Mouse (Mus musculus): Measurements from ENCODE around the gene Mthfsd. TPM values are rescaled to one million over a fixed set of nuclear protein-coding genes. Genes with fewer than 3 reads are reported as not detected.

The Mthfsd gene
- polyA plus RNA-seq, 1 experiment: 39.6 TPM

DNA sequence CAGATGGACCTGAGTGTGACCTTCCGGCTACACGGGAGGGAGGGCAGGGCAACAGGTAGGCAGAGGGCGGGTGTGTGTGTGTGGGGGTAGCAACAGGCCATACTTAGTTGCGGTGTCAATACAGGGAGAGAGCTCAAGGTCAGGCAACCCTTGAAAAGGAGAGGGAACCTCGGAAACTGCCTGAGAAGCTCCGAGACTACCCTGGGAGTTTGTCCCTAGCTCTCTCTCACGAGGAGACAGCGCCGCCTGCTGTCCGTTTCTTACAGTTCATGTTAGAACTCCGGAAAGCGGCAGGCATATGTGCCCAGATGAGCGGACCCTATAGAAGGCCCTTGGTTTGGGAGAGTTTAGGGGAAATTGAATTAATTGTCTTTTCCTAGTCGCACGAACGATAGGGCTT is 15.6 kb downstream of the Mthfsd start:
- DNase-seq (ENCODE audit: low read depth, low spot score): peak; percentile 76
- WGBS: 2% methylated on average over 16 of the region's 16 CpGs

DNA sequence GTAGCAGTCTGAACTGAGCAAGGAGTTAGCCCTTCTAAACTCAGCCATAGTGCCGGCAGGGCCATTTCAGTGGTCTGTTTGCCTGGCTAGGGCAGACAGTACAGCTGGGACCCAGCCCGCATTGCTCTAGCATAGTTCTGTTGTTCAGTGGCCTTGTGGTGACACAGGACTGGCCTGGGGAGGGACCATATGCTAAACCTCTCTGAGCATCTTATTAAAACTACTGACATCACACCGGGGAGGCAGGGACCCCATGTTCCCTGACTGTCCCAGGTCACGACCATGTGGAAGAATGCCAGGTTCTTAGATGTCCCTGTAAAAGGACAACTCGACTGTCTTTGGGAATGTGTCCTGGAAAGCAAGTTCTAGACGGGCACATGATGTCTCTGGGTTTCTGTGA is 16.1 kb downstream of the Mthfsd start:
- WGBS: 21% methylated on average over 6 of the region's 6 CpGs
- DNase-seq (ENCODE audit: low read depth, low spot score): no peak

DNA sequence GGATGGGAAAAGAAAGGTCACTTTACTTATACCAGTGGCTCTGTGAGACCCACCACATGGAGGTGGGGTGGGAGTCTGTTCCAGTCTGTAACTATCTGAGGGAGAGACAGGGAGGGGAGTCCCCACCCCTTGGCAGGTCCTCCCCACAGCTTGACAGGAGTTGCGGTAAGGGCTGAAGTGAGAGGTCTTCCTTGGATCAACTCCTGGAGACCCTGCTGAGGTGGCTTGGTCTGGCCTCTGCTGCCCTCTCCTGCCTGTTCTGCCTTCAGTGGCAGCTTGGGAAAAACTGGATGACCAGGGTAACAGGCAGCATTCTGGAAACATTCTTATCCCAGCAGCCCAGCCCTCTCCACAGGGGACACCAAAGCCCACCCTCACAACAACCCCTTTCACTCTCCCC is 17.5 kb downstream of the Mthfsd start:
- DNase-seq (ENCODE audit: low read depth, low spot score): no peak
- whole genome bisulfite sequencing: 0% methylated on average over 1 of the region's 1 CpGs

DNA sequence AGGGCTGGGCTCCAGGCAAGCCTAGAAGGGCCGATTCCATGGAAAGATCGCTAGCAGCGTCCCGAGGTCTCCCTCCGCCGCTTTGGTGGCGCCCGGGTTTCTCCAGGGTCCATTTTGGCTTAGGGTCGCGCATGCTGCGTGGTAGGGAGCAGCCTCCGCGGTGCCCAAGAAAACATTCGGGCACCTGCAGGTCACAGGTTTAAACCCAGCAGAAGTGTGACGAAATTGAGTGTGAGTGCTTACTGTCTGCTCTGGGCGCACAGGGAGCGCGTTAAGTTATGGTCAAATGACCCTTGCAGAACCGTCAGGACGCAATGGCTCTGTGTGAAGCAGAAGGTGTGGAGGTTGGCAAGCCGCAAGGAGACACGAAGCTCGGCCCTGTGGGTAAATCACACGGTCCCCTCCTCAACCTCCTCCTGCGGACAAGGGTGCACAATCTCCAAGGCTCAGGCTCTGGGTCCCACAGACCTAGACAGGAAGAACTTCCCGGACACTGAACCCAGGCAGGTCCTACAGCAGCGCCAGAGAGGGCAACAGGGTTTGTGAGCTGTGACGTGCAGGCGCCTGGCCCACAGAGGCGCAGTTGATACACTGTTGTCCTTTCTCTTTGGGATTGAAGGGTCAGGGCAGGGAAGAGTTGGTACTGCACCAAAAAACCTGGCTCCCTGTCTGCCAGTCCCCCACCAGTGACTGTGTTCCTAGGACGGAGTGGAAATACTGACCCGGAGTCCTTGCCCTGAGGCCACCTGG is 18.4 kb downstream of the Mthfsd start:
- DNase-seq (ENCODE audit: low read depth, low spot score): no peak
- WGBS: 7% methylated on average over 32 of the region's 32 CpGs

DNA sequence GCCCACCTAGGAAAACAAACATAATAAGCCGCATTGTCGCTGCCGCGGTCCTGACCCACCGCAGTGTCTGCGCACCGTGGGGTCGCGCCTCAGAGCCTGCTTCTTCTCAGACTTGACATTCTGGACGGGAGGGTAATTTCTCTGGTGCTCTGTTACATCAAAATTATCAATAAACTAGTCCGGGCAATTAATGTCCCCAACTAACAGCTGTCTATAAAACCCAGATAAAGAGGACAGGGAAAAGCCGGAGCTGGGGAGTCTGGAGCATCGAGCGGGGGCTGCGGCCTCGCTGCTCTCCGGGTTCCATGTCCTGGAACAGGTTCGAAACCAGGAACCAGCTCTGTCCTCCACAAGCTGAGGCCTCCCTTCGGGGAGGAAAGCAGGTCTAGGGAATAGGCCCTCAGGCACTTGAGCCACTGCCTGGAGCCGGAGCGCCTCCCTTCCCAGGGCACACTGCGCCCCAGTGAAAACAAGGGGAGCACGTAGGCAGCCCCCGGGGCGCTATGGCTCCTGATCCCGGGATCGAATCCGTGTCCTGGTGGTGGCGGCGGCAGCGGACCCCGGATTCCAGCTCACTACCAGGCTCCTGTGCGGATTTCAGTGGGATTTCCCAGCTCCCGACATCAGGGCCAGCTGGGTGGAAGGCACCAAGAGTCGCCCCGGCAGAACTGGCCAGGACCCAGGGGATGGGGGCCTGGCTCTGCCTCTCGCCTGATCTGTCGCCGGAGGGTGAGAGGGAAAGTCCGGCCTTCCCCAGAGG is 19.1 kb downstream of the Mthfsd start:
- 9% methylated on average over 40 of the region's 40 CpGs for WGBS
- DNase-seq (ENCODE audit: low read depth, low spot score): no peak

DNA sequence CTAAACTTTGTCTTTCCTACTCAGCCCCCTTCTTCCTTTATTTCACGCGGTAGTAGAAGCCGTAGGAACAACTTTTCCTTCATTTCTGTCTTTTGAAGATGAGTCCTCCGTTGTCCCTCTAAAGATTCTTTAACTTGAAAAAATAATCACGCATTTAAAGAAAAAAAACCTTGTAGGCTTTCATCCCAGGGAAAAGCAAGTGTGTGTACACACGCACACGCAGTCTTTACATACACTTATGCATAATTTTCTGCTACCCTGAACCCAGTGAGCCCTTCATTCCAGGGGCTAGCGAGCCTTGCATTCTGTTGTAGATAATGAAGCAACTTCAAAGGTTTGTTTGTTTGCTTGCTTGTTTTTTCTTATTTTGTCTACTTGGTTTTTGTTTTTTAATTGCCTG is 19.9 kb downstream of the Mthfsd start:
- no peak for DNase-seq (ENCODE audit: low read depth, low spot score)
- 17% methylated on average over 8 of the region's 8 CpGs for WGBS

DNA sequence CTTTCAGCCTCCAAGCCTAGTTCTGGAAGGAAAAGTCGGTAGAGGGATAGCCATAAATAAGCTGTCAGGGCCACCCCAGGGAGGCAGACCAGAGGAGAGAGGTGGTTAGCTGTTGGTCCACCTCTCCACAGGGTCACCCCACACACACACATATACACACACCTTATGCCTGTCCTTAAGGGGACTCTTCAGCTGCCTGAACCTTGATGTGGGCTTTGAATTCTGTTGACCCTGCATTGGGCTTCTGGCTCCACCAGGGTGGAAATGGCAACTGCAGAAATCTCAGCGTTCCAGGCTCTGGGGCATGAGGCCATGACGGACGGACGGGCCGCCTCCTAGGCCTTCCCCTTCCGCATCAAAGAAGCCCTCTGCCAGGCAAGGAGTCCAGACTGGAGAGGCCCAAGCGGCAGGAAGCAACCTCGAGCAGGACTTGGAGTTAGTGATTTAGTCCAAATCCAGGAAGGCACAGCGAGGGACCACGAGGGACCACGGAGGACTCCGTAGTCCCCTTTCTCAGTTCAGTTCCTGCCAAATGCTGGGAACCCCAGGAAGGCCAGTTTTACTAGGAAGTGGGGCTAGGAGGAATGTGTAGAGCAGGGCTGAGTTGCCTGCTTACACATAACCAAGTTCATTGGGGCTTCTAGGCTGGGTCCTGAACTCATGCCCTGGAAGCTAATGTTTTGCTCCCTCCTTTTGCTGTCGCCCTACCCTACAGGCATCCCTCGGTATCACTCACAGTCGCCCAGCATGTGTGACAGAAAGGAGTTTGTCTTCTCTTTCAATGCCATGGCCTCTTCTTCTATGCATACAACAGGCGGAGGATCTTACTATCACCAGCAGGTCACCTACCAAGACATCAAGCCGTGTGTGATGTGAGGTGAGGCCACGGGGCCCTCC is 21.9 kb downstream of the Mthfsd start:
- 28% methylated on average over 19 of the region's 19 CpGs for WGBS
- no peak for DNase-seq (ENCODE audit: low read depth, low spot score)

DNA sequence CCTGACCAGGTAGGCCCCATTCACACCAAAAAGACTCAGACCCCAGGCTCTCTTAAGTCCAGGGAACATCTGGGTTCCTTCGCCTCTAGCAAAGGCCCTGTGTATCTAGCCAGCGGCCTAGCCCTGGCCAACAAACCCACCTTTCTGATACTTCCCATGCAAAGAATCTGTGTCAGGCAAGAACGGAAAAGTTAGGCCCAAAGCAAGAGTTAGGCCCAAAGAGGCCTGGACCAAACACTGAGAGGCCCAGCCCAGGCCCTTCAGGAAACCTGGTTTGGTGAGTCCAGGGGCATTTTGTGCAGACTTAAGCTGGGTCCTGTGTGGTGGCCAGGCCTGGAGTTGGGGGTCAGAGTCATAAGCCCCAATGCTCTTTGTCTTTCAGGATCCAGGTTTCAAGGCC is 22.6 kb downstream of the Mthfsd start:
- DNase-seq (ENCODE audit: low read depth, low spot score): no peak
- WGBS: 71% methylated on average over 3 of the region's 3 CpGs

DNA sequence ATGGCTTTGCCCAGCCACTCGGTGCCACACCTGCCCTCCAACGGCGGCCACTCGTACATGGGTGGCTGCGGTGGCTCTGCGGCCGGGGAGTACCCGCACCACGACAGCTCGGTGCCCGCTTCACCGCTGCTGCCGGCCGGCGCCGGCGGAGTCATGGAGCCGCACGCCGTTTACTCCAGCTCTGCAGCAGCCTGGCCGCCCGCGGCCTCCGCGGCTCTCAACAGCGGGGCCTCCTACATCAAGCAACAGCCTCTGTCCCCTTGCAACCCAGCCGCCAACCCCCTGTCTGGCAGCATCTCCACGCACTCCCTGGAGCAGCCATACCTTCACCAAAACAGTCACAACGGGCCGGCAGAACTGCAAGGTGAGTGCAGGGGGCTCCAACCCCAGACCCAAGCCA is 23.2 kb downstream of the Mthfsd start:
- no peak for DNase-seq (ENCODE audit: low read depth, low spot score)
- WGBS: 7% methylated on average over 30 of the region's 30 CpGs

DNA sequence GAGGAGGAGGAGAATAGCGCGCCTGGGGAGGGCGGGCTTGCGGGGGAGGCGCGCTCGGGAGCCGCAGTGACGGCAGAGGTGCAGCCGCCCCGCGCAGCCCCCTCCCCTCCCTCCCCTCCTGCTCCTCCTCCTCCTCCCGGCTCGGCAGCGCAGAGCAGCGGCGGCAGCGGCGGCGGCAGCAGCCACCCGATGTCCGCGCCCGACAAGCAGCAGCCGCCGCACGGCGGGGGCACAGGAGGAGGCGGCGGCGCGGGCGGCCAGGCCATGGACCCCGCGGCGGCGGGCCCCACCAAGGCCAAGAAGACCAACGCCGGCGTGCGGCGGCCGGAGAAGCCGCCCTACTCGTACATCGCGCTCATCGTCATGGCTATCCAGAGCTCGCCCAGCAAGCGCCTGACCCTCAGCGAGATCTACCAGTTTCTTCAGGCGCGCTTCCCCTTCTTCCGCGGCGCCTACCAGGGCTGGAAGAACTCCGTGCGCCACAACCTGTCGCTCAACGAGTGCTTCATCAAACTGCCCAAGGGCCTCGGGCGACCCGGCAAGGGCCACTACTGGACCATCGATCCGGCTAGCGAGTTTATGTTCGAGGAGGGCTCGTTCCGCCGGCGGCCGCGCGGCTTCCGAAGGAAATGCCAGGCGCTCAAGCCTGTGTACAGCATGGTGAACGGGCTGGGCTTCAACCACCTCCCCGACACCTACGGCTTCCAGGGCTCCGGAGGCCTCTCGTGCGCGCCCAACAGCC is 23.8 kb downstream of the Mthfsd start, which contains the start of gene Foxf1:
Foxf1 (plus strand) TSS at position 177 of the 742 bp plus-strand sequence.
- DNase-seq (ENCODE audit: low read depth, low spot score): no peak
- WGBS: 1% methylated on average over 83 of the region's 83 CpGs

DNA sequence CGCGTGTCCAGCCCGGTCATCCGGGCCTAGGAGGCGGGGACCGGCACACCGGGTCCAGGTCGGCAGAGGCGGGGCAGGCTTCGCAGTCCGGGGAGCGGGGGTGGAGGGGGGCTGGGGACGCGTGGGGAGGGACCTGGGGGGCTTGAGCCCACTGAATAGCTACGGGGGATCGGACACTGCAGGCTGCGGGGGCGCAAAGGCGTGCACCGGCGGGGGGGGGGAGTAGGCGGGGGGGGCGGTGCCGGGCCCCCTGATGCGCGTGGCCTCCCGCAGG is 24.3 kb downstream of the Mthfsd start:
- WGBS: 1% methylated on average over 17 of the region's 27 CpGs
- DNase-seq (ENCODE audit: low read depth, low spot score): no peak

DNA sequence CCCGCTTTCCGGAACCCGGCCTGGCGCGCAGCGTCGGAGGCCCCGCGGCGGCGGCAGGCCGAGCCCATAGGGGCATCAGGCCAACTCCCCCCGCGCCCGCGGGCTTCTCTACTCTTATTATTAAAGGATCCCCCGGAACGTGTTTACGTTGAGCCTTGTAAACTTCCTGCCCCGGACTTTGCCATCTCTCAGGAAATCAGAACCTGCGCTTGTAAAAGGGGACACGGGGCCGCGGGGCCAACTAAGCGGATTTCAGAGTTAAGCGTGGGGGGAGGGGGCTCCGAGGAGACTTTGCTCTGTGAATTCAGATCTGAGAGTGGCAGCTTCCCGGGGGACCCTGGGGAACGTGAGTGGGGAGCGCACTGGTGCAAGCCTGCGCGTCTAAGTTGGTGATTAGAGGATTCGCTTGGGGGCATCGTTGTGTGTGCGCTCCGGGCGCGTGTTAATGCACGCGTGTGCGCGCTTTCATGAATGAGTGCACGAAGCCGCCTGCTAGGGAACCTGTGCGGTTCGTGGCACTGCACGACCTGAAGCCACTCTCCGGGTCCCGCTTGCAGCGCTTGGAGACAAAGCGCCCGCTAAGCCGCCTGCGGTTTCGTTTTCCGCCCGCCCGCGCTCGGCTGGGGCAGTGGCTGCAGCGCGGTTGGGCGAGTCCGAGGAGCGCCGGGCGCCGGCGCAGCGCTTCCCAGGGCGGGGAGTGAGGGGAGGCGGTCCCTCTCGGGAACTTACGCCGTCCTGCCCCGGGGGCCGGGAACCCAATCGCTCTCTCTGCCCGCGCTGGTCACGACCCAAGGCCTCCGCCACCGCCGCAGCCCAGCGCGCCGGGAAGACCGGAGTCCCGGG is 24.9 kb downstream of the Mthfsd start:
- WGBS: under 1% methylated on average over 89 of the region's 89 CpGs
- DNase-seq (ENCODE audit: low read depth, low spot score): no peak

DNA sequence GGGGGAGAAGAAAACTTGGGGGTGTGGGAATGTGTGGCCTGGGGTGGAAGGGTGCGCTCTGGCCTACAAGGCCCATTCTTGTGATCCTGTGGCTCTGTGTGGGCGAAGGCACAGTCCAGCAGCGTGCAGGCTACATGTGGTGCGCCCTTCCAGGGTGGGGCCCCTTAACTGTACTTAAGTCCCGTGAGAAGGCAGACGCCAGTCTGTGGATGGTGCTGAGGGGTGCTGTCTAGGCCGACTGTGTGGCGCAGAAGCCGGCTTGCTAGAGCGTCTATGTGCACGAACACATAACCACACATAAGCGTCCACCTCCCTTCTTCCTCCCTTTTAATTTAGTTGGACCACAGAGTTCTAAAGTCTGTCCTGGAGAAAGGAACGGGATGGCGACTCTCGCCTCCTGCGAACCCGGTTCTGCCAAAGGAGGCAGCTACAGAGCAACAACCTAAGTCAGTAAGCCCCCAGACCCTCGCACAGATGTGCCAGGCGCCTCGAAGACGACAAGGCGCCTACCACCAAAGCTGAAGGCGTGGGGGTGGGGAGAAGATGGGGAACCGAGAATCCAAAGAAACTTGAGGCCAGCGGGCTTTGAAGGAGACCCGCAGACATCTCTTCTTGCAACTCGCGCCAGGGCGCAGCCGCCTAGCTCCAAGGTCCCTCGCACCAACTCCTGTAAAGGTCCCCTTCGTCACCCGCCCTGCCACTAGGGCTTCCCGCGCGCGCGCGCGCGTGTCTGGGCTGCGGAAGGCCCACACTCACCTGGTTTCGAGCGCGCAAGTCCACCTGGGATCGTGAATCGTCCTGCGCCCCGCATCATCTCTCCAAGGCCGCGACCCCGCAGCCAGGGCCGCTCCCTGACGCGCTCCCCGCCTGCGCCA is 25.7 kb downstream of the Mthfsd start:
- DNase-seq (ENCODE audit: low read depth, low spot score): no peak
- 3% methylated on average over 57 of the region's 57 CpGs for WGBS

DNA sequence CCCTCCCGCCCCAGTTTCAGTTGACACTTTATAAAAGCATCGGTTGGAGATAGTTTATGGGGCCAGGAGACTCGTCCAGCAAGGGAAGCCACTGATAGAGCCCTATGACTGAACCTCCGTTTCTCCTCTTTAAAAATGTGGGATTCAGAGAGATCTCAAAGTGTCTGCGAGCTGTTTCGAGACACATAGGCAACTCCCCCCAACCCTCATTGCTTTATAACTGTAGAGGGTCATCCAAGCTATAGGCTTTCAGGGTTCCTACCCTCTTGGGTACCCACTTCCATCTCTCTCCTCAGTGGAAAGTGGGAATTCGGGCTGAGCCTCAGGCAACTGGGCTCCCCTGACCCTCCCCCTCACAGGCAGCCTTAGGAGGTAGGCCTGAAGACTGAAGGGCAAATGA is 26.8 kb downstream of the Mthfsd start:
- no peak for DNase-seq (ENCODE audit: low read depth, low spot score)
- WGBS: 8% methylated on average over 7 of the region's 7 CpGs

DNA sequence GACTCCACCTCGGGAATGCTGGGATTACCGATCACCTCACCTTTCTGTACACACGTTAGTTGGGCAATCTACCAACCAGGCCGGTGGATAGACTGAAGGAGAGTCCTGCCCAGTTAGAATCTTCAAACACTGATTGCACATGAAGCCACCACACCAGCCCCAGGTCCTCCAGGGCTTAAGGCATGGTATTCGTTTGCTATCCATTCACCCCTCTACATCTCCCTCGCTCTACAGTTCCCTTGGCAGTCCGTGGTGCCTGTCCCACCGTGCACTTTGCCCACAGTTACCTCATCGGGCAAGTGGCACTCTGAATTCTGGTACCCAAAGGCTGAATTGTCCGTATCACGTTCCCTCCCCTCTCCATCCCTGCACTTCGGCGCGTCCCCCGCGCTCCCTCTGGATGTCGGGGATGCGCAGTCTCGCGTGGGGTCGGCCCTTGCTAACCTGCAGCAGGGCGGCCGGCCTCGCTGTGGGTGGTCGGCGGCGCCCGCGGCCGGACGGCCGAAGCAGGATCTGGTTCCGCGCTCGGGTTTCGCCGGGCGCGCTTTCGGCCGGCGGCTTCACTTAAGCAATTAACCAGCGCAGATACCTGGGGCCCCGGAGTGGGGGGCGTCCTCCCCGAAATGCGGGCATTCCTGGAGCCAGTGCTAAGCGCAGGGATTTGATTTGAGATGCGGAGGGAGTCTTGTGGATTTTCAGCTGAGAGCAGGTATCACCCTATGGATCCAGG is 27.7 kb downstream of the Mthfsd start:
- WGBS: 4% methylated on average over 49 of the region's 49 CpGs
- no peak for DNase-seq (ENCODE audit: low read depth, low spot score)

DNA sequence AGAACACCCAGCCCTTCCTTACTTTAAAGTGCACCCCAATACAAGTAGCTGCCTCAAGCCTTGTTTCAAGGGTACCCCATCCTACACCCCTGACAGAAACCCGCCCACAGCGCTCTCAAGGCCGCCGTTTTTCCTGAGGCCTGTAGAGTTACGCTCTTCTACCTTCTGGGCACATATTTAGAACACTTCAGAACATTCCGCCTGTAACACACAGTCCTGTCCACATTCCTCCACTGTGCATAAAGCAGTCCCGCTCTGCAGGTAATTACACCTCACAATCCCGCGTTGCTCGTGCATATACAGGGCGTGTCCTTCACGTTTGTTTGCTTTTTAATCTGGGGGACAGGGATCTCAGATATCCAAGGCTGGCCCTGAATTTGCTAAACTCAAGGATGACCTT is 28.2 kb downstream of the Mthfsd start:
- no peak for DNase-seq (ENCODE audit: low read depth, low spot score)
- 7% methylated on average over 12 of the region's 12 CpGs for WGBS

DNA sequence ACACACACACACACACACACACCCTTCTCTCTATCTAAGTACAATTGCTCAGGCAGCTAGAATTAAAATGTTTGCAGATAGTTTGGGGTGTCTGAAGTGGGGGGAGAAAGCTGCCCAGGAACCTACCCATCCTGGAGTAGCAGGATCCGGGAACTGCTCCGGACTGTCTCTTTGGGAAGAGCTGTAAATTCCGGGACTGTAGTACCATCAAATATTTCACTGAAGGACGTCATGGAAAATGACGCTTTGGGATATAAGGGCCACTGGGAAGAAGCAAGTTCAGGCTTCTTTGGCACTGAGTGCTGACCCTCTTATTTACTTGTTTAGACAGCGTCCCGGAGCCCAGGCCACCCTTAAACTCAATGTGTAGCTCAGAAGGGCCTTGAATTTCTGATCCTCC is 29.0 kb downstream of the Mthfsd start:
- DNase-seq (ENCODE audit: low read depth, low spot score): no peak
- WGBS: 6% methylated on average over 7 of the region's 7 CpGs

Measured in large intestine, adult 2 months (tissue).